Mouse (Mus musculus) bone marrow, adult 2 months (tissue): ENCODE results near the gene Sbno1. TPM values are rescaled to one million over a fixed set of nuclear protein-coding genes. Genes with fewer than 3 reads are reported as not detected.
A peak's percentile ranks its signal among the peaks of the same experiment; 100 is the strongest.
"Not testable (repeated sequence)": the region's sequence is repeated elsewhere in the genome, so short reads cannot be mapped to it uniquely, and the experiment has no call there.

ENCODE experiments used
- H3K27ac ChIP-seq: fragments of 200-500 bp; 2 replicates; pipeline ENCODE4 v1.5.1; 2012; ENCODE audit warnings: low read depth, mild to moderate bottlenecking, control low read depth, inconsistent platforms, low read length; ENCODE audit not compliant: control insufficient read depth, poor library complexity, insufficient read depth
- H3K4me1 ChIP-seq: fragments of 200-500 bp; 2 replicates; pipeline ENCODE4 v1.6.1; 2011; ENCODE audit warnings: low read length; ENCODE audit not compliant: control insufficient read depth, insufficient read depth
- H3K4me3 ChIP-seq: fragments of 200-500 bp; replicated peaks from 2 replicates; pipeline ENCODE3; 2011; ENCODE audit warnings: mild to moderate bottlenecking, low read depth, low read length, control low read depth; ENCODE audit not compliant: control insufficient read depth
- CTCF ChIP-seq: fragments of 200-500 bp; IDR thresholded peaks from 2 replicates; pipeline ENCODE4 v1.5.1; 2011; ENCODE audit warnings: low read length, control low read depth; ENCODE audit not compliant: control insufficient read depth, insufficient read depth
- POLR2A ChIP-seq: fragments of 200-500 bp; IDR thresholded peaks from 2 replicates; pipeline ENCODE4 v1.6.1; 2011; ENCODE audit warnings: low read depth, mild to moderate bottlenecking, control low read depth, low read length, borderline replicate concordance; ENCODE audit not compliant: control insufficient read depth
- WGBS: fragments of 180-500 bp; shearing (Covaris S2); methylation state at CpG from one replicate; pipeline ENCODE4 v1.1.7; 2018; 5-methylcytosine and 5-hydroxymethylcytosine counted together
- polyA plus RNA-seq: library from polyadenylated mRNA; stranded (reverse); fragments of >200 nt; gene quantifications from 2 replicates; pipeline ENCODE4 v1.2.4, GENCODE M21; 2011; ENCODE audit warnings: low replicate concordance; ENCODE audit not compliant: missing spikeins, insufficient read depth, insufficient read length

Sbno1 gene
- polyA plus RNA-seq, 1 experiment = 50.4 TPM

DNA sequence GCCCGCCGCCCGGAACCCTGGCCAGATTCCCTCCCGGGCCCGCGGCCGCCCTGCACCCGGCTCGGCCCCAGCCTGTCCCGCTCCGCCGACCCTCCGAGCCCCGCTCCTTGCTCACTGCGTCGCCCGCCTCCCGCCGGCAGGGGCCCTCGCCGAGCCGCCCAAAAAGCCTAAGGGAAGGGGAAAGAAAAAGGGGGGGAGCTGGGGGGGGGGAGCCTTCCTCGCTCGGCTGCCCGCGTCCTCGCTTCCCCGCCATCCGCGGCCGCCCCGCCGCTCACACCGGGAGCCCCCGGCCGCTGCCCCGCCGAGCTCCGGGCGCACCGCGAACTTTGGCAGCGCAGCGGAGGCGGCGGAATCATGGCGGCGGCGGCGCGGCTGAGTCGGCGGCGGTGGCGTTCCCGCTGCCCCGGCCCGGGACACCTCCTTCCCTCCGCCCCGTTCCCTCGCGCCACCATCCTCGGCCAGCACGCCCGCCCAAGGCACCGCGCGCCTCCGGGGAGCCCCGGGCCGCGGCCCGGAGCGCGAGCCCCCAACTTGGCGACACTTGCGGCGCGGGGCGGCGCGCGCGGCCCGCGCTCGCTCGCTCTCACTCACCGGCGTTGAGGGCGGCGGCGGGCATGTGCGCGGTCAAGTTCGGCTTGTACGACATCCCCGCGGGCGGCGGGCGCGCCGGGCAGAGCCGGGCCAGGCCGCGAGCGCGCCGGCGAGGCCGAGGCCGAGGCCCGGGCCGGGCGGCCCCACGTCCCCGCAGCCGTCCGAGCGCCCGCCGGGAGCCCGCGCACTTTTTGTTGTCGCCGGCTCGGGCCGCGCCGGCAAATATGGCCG, 71.9 kb downstream of the Sbno1 start:
- Histone ChIP-seq H3K4me1 (peaks cover 3% of the 10 kb centered on the region), H3K27ac (peak overlapping the region; percentile 91), H3K4me3 (peak overlapping the region; percentile 66)
- peak; percentile 16; the same call in 1 of the 2 replicates for TF ChIP-seq POLR2A
- peak; percentile 34; the same call in 1 of the 2 replicates for TF ChIP-seq CTCF
- WGBS = under 1% methylated on average over 103 of the region's 132 CpGs

DNA sequence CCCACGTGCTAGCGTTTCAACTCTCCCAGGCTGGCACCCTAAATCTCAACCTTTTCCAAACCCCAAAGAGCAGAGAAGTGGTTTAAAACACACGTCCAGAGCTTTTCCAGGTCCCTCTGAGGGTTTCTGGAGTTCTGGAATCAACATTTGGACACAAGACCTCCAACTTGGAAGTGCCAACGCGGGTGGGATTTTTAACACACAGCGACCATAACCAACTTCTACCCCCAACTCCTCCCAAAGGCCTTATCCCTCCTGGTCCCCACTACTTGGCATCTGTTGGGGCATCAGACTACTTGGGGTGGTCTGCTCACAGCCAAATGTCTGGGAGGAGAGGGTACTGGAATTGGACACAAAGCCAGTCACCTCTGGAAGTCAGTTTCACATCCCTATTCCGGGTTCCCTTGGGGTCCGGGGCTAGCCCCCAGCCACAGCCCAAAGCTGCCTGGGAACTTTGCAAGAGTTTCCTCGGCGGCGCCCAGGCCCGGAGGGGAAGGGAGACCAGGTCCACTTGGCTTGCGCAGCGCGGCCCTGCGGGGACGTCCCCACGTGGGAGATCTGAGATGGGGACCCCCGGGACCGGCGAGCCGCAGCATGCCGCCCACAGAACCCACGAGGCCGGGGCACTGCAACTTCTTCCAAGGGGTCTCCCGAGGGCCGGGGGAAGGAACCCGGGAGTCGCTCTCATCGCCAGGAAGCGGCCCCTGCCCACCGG, 72.6 kb downstream of the Sbno1 start:
- peak overlapping the region; percentile 66 for H3K4me3 ChIP-seq
- TF ChIP-seq CTCF (no peak), POLR2A (no peak)
- H3K4me1 ChIP-seq = peaks cover 3% of the 10 kb centered on the region
- under 1% methylated on average over 32 of the region's 32 CpGs for WGBS
- H3K27ac ChIP-seq = peak overlapping the region; percentile 91

DNA sequence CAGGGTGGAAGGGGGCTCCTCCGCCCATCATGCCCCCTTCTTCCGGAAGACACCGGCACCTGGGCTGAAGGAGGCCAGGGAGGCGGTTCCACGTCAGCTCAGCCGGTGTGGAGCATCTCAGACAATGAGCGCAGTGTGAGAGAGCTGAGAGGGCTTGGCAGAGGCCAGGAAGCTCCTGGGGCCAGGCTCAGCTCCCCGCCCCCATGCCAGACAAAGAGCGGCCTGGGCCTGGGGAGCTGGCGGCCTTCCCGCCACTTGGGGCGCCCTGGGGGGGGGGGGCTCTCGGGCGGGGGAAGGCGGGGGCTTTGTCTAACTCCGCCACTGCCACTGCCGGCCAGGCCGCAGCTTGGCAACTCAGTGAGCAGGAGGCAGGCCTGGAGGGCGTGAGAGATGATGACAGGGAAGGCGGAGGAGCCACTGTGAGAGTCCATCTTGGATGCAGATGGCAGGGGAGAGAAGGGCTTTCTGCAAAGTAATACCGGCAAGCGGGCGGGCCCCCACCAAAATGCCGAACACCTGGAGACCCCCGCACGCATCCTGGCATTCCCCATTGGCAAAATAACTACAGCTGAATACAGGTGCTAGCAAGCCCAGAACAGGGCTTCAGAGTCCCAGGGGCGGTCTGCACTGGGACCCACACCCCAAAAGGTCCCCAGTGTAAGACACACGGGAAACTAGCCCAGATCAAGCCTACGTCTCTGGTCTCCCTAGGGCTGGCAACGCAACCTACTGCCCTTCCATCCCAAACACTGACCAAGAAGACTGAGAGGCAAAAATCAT, 73.5 kb downstream of the Sbno1 start:
- TF ChIP-seq POLR2A (no peak; the same call in 1 of the 2 replicates), CTCF (no peak)
- peak overlapping the region; percentile 36 for H3K27ac ChIP-seq
- peak overlapping the region; percentile 57 for H3K4me3 ChIP-seq
- H3K4me1 ChIP-seq = peaks cover 3% of the 10 kb centered on the region
- WGBS = 4% methylated on average over 30 of the region's 30 CpGs

DNA sequence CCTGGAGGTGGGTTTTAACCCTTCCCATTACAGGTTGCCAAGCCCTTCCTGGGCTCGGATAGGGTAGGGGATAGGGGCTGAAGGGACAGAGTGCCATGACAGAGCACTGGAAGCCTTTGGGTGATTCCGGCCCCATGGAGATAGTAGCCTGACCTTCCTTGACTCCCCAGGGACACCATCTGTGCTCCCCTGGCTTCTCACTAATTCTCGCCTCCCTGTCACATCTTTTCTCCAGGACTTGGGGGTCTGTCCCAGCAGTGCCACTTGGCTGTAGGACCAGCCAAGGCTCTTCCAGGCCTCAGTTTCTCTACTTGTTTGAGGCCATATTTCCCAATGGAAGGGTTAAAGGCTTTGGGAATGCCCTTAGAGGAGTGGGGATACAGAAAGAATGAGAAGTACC, 74.2 kb downstream of the Sbno1 start:
- Histone ChIP-seq H3K27ac (no peak overlapping the region; the same call in 1 of the 2 replicates), H3K4me3 (no peak overlapping the region), H3K4me1 (peaks cover 3% of the 10 kb centered on the region)
- WGBS = 64% methylated on average over 3 of the region's 3 CpGs
- TF ChIP-seq CTCF (no peak), POLR2A (no peak)

DNA sequence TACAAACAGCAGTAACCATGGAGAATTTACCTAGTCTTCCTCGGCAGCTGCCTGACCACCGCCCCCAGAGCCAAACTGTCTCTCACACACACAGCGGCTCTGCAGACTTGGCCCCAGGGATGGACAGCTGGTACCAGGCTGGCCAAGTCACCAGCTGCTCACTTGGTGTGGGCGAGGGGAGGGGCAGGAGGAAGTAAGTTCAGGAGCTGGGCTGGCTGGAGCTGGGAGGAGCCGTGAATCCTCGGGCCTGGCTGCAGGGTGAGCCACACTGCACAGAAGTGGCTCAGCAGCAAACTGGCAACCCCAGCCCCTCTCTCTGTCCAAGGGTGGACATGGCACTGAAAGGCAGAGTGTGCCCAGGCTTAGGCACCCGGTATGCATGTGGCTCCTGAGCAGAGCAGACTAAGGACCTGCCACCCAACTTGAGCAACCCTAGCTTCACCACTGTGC, 74.7 kb downstream of the Sbno1 start:
- Histone ChIP-seq H3K4me1 (peaks cover 3% of the 10 kb centered on the region), H3K27ac (peak overlapping the region; percentile 15; the same call in 1 of the 2 replicates), H3K4me3 (no peak overlapping the region)
- no peak for TF ChIP-seq POLR2A
- no peak for TF ChIP-seq CTCF
- WGBS = 26% methylated on average over 7 of the region's 7 CpGs

DNA sequence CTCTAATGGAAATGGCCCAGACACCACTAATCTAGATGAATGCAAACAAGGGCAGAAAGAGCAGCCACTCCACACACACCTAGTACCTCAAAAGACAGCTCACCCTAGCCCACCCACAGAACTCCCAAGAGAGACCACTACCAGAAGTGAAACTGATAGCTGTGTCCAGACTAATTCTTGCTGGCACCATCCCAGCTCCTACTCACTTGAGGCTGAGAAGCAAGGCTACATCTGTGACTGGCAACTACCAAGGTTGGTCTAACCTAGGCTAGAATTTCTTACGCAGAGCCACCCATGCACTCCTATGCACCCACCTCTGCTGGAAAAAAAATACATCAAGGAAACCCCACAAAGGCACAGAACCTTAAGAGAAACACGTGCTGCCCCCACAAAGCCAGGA, 75.5 kb downstream of the Sbno1 start:
- Histone ChIP-seq H3K4me3 (no peak overlapping the region), H3K4me1 (peaks cover 3% of the 10 kb centered on the region), H3K27ac (no peak overlapping the region)
- TF ChIP-seq POLR2A (no peak), CTCF (no peak)
- WGBS = 69% methylated on average over 2 of the region's 2 CpGs

DNA sequence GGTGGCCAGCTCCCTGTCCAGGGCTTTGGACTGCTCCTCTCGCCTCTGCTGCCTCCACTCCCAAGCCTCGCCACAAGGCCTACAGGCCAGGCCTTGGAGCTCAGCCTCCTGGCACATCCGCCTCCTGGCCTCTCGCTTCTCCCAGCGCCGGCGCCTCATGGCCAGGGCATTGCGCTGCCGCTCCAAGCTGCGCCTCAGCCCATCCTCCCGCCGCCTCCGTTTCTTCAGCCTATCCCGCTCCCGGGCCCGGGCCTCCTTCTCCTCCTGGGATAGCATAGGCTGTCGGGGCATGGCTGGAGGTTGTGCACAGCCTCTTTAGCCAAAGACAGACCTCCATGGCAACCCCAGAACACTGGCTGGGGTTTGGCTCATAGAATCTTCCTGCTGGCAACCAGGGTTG, 76.6 kb downstream of the Sbno1 start:
- H3K27ac ChIP-seq = no peak overlapping the region
- H3K4me1 ChIP-seq = peaks cover 3% of the 10 kb centered on the region
- H3K4me3 ChIP-seq = no peak overlapping the region
- WGBS = 96% methylated on average over 17 of the region's 17 CpGs
- TF ChIP-seq POLR2A (no peak), CTCF (no peak)

DNA sequence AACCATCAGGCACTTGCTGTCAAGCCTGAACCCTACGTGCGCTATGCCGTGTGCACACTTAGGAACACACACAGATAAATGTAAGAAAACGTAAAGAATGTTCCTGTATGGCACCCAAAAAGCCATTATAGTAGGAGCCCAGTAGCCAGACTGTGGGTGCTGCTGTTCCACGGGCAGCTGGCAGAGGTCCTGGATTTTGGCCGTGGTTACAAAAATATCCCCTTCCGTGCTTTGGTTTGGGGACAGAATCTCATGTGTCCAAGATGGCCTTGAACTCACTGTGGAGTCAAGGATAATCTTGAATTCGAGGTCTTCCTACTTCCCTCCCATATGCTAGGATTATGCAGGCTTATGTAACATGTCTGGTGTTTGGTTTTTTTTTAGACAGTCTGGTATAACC, 82.9 kb downstream of the Sbno1 start:
- Histone ChIP-seq H3K27ac (no peak overlapping the region), H3K4me3 (no peak overlapping the region), H3K4me1 (no peaks in the 10 kb centered on the region)
- TF ChIP-seq CTCF (no peak), POLR2A (no peak)
- 87% methylated on average over 8 of the region's 8 CpGs for WGBS

DNA sequence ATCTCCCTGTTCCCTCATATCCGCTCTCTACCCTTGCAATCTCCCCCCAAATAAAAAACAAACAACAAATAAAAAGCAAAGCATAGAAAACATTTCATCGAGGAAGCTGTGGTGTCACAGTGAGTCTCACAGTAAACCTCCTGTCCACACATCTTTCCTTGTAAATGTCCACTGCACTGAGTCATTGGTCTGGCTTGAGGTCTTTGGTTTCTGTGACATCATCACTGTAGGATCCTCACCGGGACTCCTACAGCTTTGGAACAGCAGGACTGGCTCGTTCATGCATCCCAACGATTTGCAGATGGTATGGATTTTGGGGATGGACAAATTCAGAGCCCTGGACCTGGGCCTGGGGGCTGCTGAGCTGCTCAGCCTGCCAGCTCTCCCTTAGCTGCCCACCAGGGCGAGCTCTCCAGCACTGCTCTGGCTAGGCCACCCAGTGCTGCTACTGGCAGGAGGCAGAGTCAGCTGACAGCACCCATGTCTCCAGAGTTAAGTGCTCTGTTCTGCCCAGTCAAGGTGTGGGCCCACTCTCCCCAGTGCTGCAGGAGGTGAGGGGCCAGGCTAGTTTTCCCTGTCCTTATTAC, 84.0 kb downstream of the Sbno1 start:
- not testable (repeated sequence) for H3K4me1 ChIP-seq, H3K27ac ChIP-seq, H3K4me3 ChIP-seq
- 80% methylated on average over 6 of the region's 6 CpGs for WGBS
